Mouse (Mus musculus): ENCODE measurements around the gene Cmss1. TPM values are rescaled to one million over a fixed set of nuclear protein-coding genes. Genes with fewer than 3 reads are reported as not detected.

Cmss1 gene
- polyA plus RNA-seq, 2 experiments = 6.0 to 23.0 TPM

GRCm38 (mm10) chr16:57362679-57363401 is 243.8 kb downstream of the Cmss1 start:
- no peak for DNase-seq (ENCODE audit: low read depth in 3 of 3, low spot score in 3 of 3)

GRCm38 (mm10) chr16:57360785-57361184 is 245.9 kb downstream of the Cmss1 start:
- no peaks in the 10 kb centered on the region for H3K36me3 ChIP-seq (replicated peaks; ENCODE audit: control insufficient read depth, insufficient read depth, low read depth)
- WGBS (ENCODE audit: insufficient replicate concordance) = 70% methylated on average over 3 of the region's 3 CpGs
- DNase-seq (ENCODE audit: low read depth in 3 of 3, low spot score in 3 of 3) = no peak

More at GRCm38 (mm10) chr16:57362679-57363401, 243.8 kb downstream of the Cmss1 start:
- no peak overlapping the region for H3K4me2 ChIP-seq (ENCODE audit: low read depth)
- no peak overlapping the region for H3K4me3 ChIP-seq (ENCODE audit: insufficient read depth in 1 of 2, low read depth in 2 of 2, low read length in 2 of 2)
- TF ChIP-seq CTCF (IDR thresholded peaks at IDR 0.05; ENCODE audit: low read depth) = peak; percentile 39
- no peak for TF ChIP-seq EP300 (IDR thresholded peaks at IDR 0.05; ENCODE audit: low read depth)
- H3K27me3 ChIP-seq (ENCODE audit: control insufficient read depth, insufficient read depth, low read length) = no peaks in the 10 kb centered on the region
- 44% methylated on average over 18 of the region's 18 CpGs for WGBS (ENCODE audit: insufficient replicate concordance)
- no peaks in the 10 kb centered on the region for H3K36me3 ChIP-seq (replicated peaks; ENCODE audit: control insufficient read depth, insufficient read depth, low read depth)
- no peaks in the 10 kb centered on the region for H3K9me3 ChIP-seq (ENCODE audit: control insufficient read depth, low read length)
- no peak for ATAC-seq (ENCODE audit: insufficient read depth)
- no peaks in the 10 kb centered on the region; a peak in 1 of 4 replicates for H3K4me1 ChIP-seq (replicated peaks; ENCODE audit: control insufficient read depth in 2 of 2, insufficient read depth in 2 of 2, low read length in 1 of 2)
- H3K9ac ChIP-seq (replicated peaks) = no peak overlapping the region
- no peak overlapping the region for H3K27ac ChIP-seq

GRCm38 (mm10) chr16:57359251-57359650 is 247.4 kb downstream of the Cmss1 start:
- no peaks in the 10 kb centered on the region for H3K9me3 ChIP-seq (ENCODE audit: control insufficient read depth, low read length)
- no peak overlapping the region for H3K4me2 ChIP-seq (ENCODE audit: low read depth)
- no peaks in the 10 kb centered on the region for H3K4me1 ChIP-seq (replicated peaks; ENCODE audit: control insufficient read depth in 2 of 2, insufficient read depth in 2 of 2, low read length in 1 of 2)
- DNase-seq (ENCODE audit: low read depth in 3 of 3, low spot score in 3 of 3) = no peak
- H3K36me3 ChIP-seq (replicated peaks; ENCODE audit: control insufficient read depth, insufficient read depth, low read depth) = no peaks in the 10 kb centered on the region
- H3K27ac ChIP-seq = no peak overlapping the region
- no peak for ATAC-seq (ENCODE audit: insufficient read depth)
- no peak overlapping the region for H3K4me3 ChIP-seq (ENCODE audit: insufficient read depth in 1 of 2, low read depth in 2 of 2, low read length in 2 of 2)
- no peak overlapping the region for H3K9ac ChIP-seq (replicated peaks)
- TF ChIP-seq EP300 (IDR thresholded peaks at IDR 0.05; ENCODE audit: low read depth) = no peak
- 71% methylated on average over 10 of the region's 10 CpGs for whole genome bisulfite sequencing (ENCODE audit: insufficient replicate concordance)
- no peaks in the 10 kb centered on the region for H3K27me3 ChIP-seq (ENCODE audit: control insufficient read depth, insufficient read depth, low read length)

More at GRCm38 (mm10) chr16:57360785-57361184, 245.9 kb downstream of the Cmss1 start:
- no peak for TF ChIP-seq CTCF (IDR thresholded peaks at IDR 0.05; ENCODE audit: low read depth)
- no peak for TF ChIP-seq EP300 (IDR thresholded peaks at IDR 0.05; ENCODE audit: low read depth)
- ATAC-seq (ENCODE audit: insufficient read depth) = no peak
- H3K27ac ChIP-seq = no peak overlapping the region
- H3K4me3 ChIP-seq (ENCODE audit: insufficient read depth in 1 of 2, low read depth in 2 of 2, low read length in 2 of 2) = no peak overlapping the region
- H3K9me3 ChIP-seq (ENCODE audit: control insufficient read depth, low read length) = no peaks in the 10 kb centered on the region
- no peak overlapping the region for H3K4me2 ChIP-seq (ENCODE audit: low read depth)
- H3K4me1 ChIP-seq (replicated peaks; ENCODE audit: control insufficient read depth in 2 of 2, insufficient read depth in 2 of 2, low read length in 1 of 2) = no peaks in the 10 kb centered on the region
- H3K9ac ChIP-seq (replicated peaks) = no peak overlapping the region
- H3K27me3 ChIP-seq (ENCODE audit: control insufficient read depth, insufficient read depth, low read length) = no peaks in the 10 kb centered on the region

GRCm38 (mm10) chr16:57357011-57357410 is 249.7 kb downstream of the Cmss1 start:
- H3K27me3 ChIP-seq (ENCODE audit: control insufficient read depth, insufficient read depth, low read length) = no peaks in the 10 kb centered on the region
- no peaks in the 10 kb centered on the region for H3K36me3 ChIP-seq (replicated peaks; ENCODE audit: control insufficient read depth, insufficient read depth, low read depth)
- 81% methylated on average over 6 of the region's 6 CpGs for WGBS (ENCODE audit: insufficient replicate concordance)
- no peak for DNase-seq (ENCODE audit: low read depth in 3 of 3, low spot score in 3 of 3)
- no peaks in the 10 kb centered on the region for H3K9me3 ChIP-seq (ENCODE audit: control insufficient read depth, low read length)
- no peaks in the 10 kb centered on the region for H3K4me1 ChIP-seq (replicated peaks; ENCODE audit: control insufficient read depth in 2 of 2, insufficient read depth in 2 of 2, low read length in 1 of 2)
- no peak for TF ChIP-seq EP300 (IDR thresholded peaks at IDR 0.05; ENCODE audit: low read depth)
- no peak for TF ChIP-seq CTCF (IDR thresholded peaks at IDR 0.05; ENCODE audit: low read depth)
- no peak overlapping the region for H3K4me3 ChIP-seq (ENCODE audit: insufficient read depth in 1 of 2, low read depth in 2 of 2, low read length in 2 of 2)
- no peak overlapping the region for H3K4me2 ChIP-seq (ENCODE audit: low read depth)
- H3K9ac ChIP-seq (replicated peaks) = no peak overlapping the region
- H3K27ac ChIP-seq = no peak overlapping the region
- ATAC-seq (ENCODE audit: insufficient read depth) = no peak

- WGBS (ENCODE audit: insufficient replicate concordance) = 66% methylated on average over 6 of the region's 6 CpGs
- no peak for ATAC-seq (ENCODE audit: insufficient read depth)
- no peaks in the 10 kb centered on the region for H3K4me1 ChIP-seq (replicated peaks; ENCODE audit: control insufficient read depth in 2 of 2, insufficient read depth in 2 of 2, low read length in 1 of 2)
Observed at GRCm38 (mm10) chr16:57356454-57356853, 250.2 kb downstream of the Cmss1 start.

More at GRCm38 (mm10) chr16:57356454-57356853, 250.2 kb downstream of the Cmss1 start:
- Histone ChIP-seq H3K27me3 (ENCODE audit: control insufficient read depth, insufficient read depth, low read length) (no peaks in the 10 kb centered on the region), H3K9ac (replicated peaks) (no peak overlapping the region), H3K9me3 (ENCODE audit: control insufficient read depth, low read length) (no peaks in the 10 kb centered on the region), H3K27ac (no peak overlapping the region), H3K4me3 (ENCODE audit: insufficient read depth in 1 of 2, low read depth in 2 of 2, low read length in 2 of 2) (no peak overlapping the region), H3K4me2 (ENCODE audit: low read depth) (no peak overlapping the region), H3K36me3 (replicated peaks; ENCODE audit: control insufficient read depth, insufficient read depth, low read depth) (no peaks in the 10 kb centered on the region)
- TF ChIP-seq CTCF (IDR thresholded peaks at IDR 0.05; ENCODE audit: low read depth) = no peak
- TF ChIP-seq EP300 (IDR thresholded peaks at IDR 0.05; ENCODE audit: low read depth) = no peak
- DNase-seq (ENCODE audit: low read depth in 3 of 3, low spot score in 3 of 3) = no peak
